Mouse (Mus musculus): ENCODE measurements around the gene Nrxn1. TPM values are rescaled to one million over a fixed set of nuclear protein-coding genes. Genes with fewer than 3 reads are reported as not detected.

Nrxn1 gene
- polyA plus RNA-seq, 1 experiment: 0.31 TPM

- Histone ChIP-seq H3K4me3 (ENCODE audit: control insufficient read depth, insufficient read depth, low read length) (no peak overlapping the region), H3K27ac (ENCODE audit: control insufficient read depth, insufficient read depth, low read length) (no peak overlapping the region), H3K36me3 (ENCODE audit: control insufficient read depth, insufficient read depth, low read length) (no peaks in the 10 kb centered on the region), H3K4me1 (replicated peaks; ENCODE audit: control insufficient read depth, insufficient read depth, low read length) (no peaks in the 10 kb centered on the region), H3K27me3 (ENCODE audit: control insufficient read depth, insufficient read depth, low read length) (no peaks in the 10 kb centered on the region)
- 13% methylated on average over 1 of the region's 1 CpGs for WGBS
- no peak for TF ChIP-seq CTCF (IDR thresholded peaks at IDR 0.05; ENCODE audit: borderline replicate concordance, control insufficient read depth, extremely low read depth, insufficient read depth, low read length, poor library complexity)
- TF ChIP-seq POLR2A (IDR thresholded peaks at IDR 0.05; ENCODE audit: control insufficient read depth, extremely low read depth, insufficient read depth, low read length, poor library complexity): no peak
- DNase-seq: no peak
These were observed 390.2 kb downstream of the Nrxn1 start for GRCm38 (mm10) chr17:90702626-90703025.

DNA sequence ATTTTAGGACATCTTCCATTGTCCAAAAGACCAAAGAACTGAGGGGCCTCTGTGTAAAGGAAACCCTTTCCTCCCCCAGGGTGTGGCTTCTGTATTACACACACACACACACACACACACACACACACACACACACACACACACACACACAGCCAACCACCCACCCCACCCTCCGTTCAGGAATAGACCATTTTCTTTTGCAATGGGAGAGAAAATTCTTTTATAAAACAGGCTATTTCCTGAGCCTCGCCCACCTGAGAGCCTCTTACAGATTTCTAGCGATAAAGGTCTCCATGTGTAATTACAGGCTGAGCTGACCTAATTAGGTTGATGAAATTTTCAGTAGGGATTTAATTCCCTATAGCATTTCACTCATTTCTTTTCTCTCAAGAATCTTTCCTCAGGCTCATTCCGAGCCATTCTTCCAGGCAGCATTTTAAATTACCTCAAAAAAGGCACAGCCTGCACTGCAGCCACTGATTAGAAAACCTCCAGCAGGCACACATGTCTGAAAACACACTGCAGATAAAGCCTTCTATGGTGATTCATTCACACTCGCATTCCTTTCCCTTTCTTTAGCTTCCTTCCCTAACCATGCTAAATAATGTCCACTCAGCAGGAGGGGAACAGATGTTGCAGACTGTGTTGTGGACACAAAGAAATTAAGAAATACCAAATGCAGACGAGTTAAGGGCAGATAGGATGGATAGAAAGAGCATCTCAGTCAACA, 396.6 kb downstream of the Nrxn1 start:
- 78% methylated on average over 6 of the region's 6 CpGs for WGBS
- TF ChIP-seq POLR2A (IDR thresholded peaks at IDR 0.05; ENCODE audit: control insufficient read depth, extremely low read depth, insufficient read depth, low read length, poor library complexity): no peak
- TF ChIP-seq CTCF (IDR thresholded peaks at IDR 0.05; ENCODE audit: borderline replicate concordance, control insufficient read depth, extremely low read depth, insufficient read depth, low read length, poor library complexity): no peak
- Histone ChIP-seq H3K4me3 (ENCODE audit: control insufficient read depth, insufficient read depth, low read length) (no peak overlapping the region), H3K4me1 (replicated peaks; ENCODE audit: control insufficient read depth, insufficient read depth, low read length) (no peaks in the 10 kb centered on the region), H3K27ac (ENCODE audit: control insufficient read depth, insufficient read depth, low read length) (no peak overlapping the region), H3K36me3 (ENCODE audit: control insufficient read depth, insufficient read depth, low read length) (no peaks in the 10 kb centered on the region), H3K27me3 (ENCODE audit: control insufficient read depth, insufficient read depth, low read length) (no peaks in the 10 kb centered on the region)
- DNase-seq: no peak

- Histone ChIP-seq H3K27ac (ENCODE audit: control insufficient read depth, insufficient read depth, low read length) (no peak overlapping the region), H3K27me3 (ENCODE audit: control insufficient read depth, insufficient read depth, low read length) (no peaks in the 10 kb centered on the region), H3K36me3 (ENCODE audit: control insufficient read depth, insufficient read depth, low read length) (no peaks in the 10 kb centered on the region), H3K4me1 (replicated peaks; ENCODE audit: control insufficient read depth, insufficient read depth, low read length) (no peaks in the 10 kb centered on the region), H3K4me3 (ENCODE audit: control insufficient read depth, insufficient read depth, low read length) (no peak overlapping the region)
- WGBS: 91% methylated on average over 5 of the region's 5 CpGs
- TF ChIP-seq CTCF (IDR thresholded peaks at IDR 0.05; ENCODE audit: borderline replicate concordance, control insufficient read depth, extremely low read depth, insufficient read depth, low read length, poor library complexity) (no peak), POLR2A (IDR thresholded peaks at IDR 0.05; ENCODE audit: control insufficient read depth, extremely low read depth, insufficient read depth, low read length, poor library complexity) (no peak)
- DNase-seq: no peak
These were observed 397.7 kb downstream of the Nrxn1 start for GRCm38 (mm10) chr17:90695086-90695584.

DNA sequence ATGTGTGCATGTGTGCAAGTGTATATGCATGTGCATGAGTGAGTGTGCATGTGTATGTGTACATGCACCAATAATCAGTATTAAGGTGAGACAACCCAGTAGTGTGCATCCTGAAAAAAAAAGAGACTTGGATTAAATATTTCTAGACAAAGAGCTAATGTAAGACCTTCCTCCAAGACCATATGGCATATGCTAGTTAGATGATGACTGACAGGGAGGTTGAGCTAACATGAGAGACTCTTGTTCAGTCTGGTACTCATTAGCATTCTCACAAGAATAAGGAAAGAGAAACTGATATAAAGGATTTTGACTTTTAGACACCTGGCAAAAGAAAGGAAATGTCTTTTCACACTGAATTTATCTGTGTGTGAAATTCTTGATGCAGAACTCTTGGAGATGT, 408.7 kb downstream of the Nrxn1 start:
- H3K36me3 ChIP-seq (ENCODE audit: control insufficient read depth, insufficient read depth, low read length): no peaks in the 10 kb centered on the region
- TF ChIP-seq CTCF (IDR thresholded peaks at IDR 0.05; ENCODE audit: borderline replicate concordance, control insufficient read depth, extremely low read depth, insufficient read depth, low read length, poor library complexity): no peak
- TF ChIP-seq POLR2A (IDR thresholded peaks at IDR 0.05; ENCODE audit: control insufficient read depth, extremely low read depth, insufficient read depth, low read length, poor library complexity): no peak
- no peaks in the 10 kb centered on the region for H3K27me3 ChIP-seq (ENCODE audit: control insufficient read depth, insufficient read depth, low read length)
- no peak overlapping the region for H3K4me3 ChIP-seq (ENCODE audit: control insufficient read depth, insufficient read depth, low read length)
- no peaks in the 10 kb centered on the region for H3K4me1 ChIP-seq (replicated peaks; ENCODE audit: control insufficient read depth, insufficient read depth, low read length)
- no peak overlapping the region for H3K27ac ChIP-seq (ENCODE audit: control insufficient read depth, insufficient read depth, low read length)
- no peak for DNase-seq

- no peak overlapping the region for H3K4me3 ChIP-seq (ENCODE audit: control insufficient read depth, insufficient read depth, low read length)
- TF ChIP-seq CTCF (IDR thresholded peaks at IDR 0.05; ENCODE audit: borderline replicate concordance, control insufficient read depth, extremely low read depth, insufficient read depth, low read length, poor library complexity): no peak
- DNase-seq: no peak
- H3K27me3 ChIP-seq (ENCODE audit: control insufficient read depth, insufficient read depth, low read length): no peaks in the 10 kb centered on the region
- WGBS: 100% methylated on average over 1 of the region's 1 CpGs
- H3K27ac ChIP-seq (ENCODE audit: control insufficient read depth, insufficient read depth, low read length): no peak overlapping the region
- no peaks in the 10 kb centered on the region for H3K36me3 ChIP-seq (ENCODE audit: control insufficient read depth, insufficient read depth, low read length)
- no peaks in the 10 kb centered on the region for H3K4me1 ChIP-seq (replicated peaks; ENCODE audit: control insufficient read depth, insufficient read depth, low read length)
These were observed 411.9 kb downstream of the Nrxn1 start for GRCm38 (mm10) chr17:90681019-90681418.

DNA sequence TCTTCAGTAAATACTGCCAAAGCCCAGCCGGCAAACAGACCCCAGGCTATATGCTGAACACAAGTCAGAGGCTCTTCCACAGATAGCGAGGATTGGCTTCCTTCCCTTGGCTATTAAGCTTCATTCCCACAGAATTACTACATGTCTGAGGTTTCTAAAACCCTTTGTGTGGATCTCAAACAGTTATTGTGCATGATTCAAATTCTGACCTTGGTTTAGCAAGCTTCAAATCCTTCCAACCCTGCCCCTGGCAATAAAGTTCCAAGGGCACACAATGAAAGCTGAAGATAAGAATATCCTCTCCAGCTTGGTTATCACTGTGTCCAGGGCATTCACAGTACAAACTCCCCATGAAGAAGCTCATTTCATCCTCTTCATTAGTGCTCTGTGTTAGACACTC, 416.2 kb downstream of the Nrxn1 start:
- Histone ChIP-seq H3K4me3 (ENCODE audit: control insufficient read depth, insufficient read depth, low read length) (no peak overlapping the region), H3K36me3 (ENCODE audit: control insufficient read depth, insufficient read depth, low read length) (no peaks in the 10 kb centered on the region), H3K27ac (ENCODE audit: control insufficient read depth, insufficient read depth, low read length) (no peak overlapping the region), H3K4me1 (replicated peaks; ENCODE audit: control insufficient read depth, insufficient read depth, low read length) (no peaks in the 10 kb centered on the region), H3K27me3 (ENCODE audit: control insufficient read depth, insufficient read depth, low read length) (no peaks in the 10 kb centered on the region)
- no peak for DNase-seq
- WGBS: 90% methylated on average over 2 of the region's 2 CpGs
- TF ChIP-seq CTCF (IDR thresholded peaks at IDR 0.05; ENCODE audit: borderline replicate concordance, control insufficient read depth, extremely low read depth, insufficient read depth, low read length, poor library complexity) (no peak), POLR2A (IDR thresholded peaks at IDR 0.05; ENCODE audit: control insufficient read depth, extremely low read depth, insufficient read depth, low read length, poor library complexity) (no peak)

DNA sequence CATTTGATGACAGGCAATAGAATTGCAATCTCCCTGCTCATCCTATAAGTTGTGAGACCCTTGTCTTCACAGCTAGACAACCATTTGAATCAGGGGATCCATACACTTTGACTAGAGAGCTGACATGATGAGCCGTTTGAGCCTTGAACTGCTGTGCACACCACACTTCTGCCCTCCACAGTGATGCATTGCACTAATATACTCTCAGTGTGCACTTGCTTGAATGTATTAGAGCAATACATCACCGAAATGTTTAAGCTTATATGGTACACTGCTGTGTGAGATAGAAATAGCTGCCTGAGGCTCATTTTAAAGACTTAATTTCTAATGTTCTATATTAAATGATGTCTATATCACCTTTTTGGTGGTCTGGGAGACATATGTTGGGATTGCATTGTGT, 430.6 kb downstream of the Nrxn1 start:
- WGBS: 95% methylated on average over 2 of the region's 2 CpGs
- H3K27me3 ChIP-seq (ENCODE audit: control insufficient read depth, insufficient read depth, low read length): no peaks in the 10 kb centered on the region
- no peak for DNase-seq
- no peaks in the 10 kb centered on the region for H3K4me1 ChIP-seq (replicated peaks; ENCODE audit: control insufficient read depth, insufficient read depth, low read length)
- no peaks in the 10 kb centered on the region for H3K36me3 ChIP-seq (ENCODE audit: control insufficient read depth, insufficient read depth, low read length)
- no peak overlapping the region for H3K4me3 ChIP-seq (ENCODE audit: control insufficient read depth, insufficient read depth, low read length)
- no peak overlapping the region for H3K27ac ChIP-seq (ENCODE audit: control insufficient read depth, insufficient read depth, low read length)
- TF ChIP-seq CTCF (IDR thresholded peaks at IDR 0.05; ENCODE audit: borderline replicate concordance, control insufficient read depth, extremely low read depth, insufficient read depth, low read length, poor library complexity) (no peak), POLR2A (IDR thresholded peaks at IDR 0.05; ENCODE audit: control insufficient read depth, extremely low read depth, insufficient read depth, low read length, poor library complexity) (no peak)

Data from thymus, adult 2 months (tissue).